Mouse (Mus musculus) right cerebral cortex, postnatal 10 days (tissue): ENCODE results near the gene Arpc5.
A peak's percentile ranks its signal among the peaks of the same experiment; 100 is the strongest.

Source experiments
- DNase-seq, 2 experiments: peaks; one replicate each; pipeline ENCODE4 v3.0.0; 2021; ENCODE audit warnings: low spot score in 2 of 2

Gene Arpc5

DNA sequence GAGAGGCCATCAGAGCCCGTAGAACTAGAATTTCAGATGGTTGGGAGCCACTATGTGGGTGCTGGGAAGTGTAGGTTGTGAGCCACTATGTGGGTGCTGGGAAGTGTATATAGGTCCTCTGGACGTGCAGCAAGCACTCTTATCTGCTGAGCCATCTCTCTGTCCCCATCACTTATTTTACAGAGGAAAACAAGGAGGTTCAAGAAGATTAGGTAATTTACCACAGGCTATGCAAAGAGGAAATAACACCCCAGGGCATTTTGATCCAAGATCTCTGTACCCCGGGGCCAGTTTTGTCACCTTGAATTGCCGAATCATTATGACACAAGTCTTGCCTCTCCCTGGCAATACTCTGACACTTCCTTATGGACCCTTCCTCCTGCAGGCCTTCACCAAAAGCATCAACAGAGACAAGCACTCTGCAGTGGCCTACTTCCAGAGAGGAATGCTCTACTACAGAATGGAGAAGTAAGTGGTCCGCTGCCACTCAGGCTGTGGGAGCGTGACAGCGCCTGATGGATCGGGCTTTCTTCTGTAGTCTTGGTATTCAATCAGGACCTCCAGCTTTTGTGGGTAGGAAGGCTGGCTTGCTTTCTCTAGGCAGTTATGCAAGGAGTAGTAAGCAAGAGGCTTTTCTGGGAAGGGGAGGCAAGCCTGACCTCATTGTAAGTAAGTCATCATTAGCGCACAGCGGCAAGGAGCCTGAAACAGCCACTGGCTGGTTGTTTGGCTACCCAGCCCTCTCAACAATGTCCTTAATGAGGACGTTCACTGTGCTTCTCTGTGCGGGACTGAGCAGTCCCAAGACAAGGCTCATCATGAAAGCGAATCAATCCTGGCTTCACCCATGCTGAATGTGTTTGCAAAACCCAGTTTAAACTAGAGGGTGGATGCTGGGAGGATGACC, 44.4 kb downstream of the Arpc5 start:
- no peak for DNase-seq

DNA sequence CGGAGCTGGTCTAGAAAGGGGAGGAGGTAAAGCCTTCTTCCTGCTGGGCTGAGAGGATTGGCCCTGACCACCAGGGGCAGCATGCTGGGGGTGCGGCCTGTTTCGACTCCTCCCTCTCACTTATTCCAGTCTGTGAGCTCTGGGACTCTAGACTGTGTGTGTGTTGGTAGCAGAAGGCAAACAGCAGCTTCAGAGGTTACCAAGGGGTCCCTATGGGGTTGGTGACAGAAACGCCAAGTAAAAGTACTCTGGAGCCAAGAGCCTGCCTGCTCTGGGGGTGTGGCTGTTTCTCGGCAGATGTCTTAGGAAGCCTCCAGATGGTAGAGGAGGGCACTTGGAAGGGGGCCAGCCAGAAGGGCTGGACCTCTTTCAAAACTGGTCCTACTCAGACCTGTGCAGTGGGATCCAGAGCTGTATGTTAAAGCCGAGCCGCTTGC, 48.9 kb downstream of the Arpc5 start:
- no peak for DNase-seq

GRCm38 (mm10) chr1:152817027-152817769, 50.9 kb downstream of the Arpc5 start:
- DNase-seq, result peak in 1 of 2 experiments; percentile 52

DNA sequence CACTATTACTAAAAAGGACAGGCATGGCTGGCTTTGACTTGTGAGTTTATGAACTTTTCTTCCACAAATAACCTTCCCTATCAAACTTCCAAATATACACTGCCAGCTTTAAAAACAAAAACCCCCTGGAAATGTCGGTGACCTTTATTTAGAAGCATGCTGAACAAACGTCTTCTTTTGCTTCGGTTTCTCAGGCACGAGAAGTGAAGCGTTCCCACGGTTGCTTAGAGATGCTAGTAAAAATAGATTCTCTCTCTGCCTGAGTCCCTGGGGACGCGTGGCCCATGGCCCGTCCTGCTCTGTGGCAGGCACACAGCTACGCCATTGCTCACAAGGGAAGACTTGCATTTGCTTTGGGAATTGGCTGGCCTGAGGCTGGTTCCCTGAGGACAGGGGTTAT, 51.5 kb downstream of the Arpc5 start:
- DNase-seq, result peak in 1 of 2 experiments; percentile 71

- no peak for DNase-seq
Measured at GRCm38 (mm10) chr1:152819558-152819957, 53.2 kb downstream of the Arpc5 start.

- peak in 1 of 2 experiments; percentile 22 for DNase-seq
Measured at GRCm38 (mm10) chr1:152820911-152821695, 54.8 kb downstream of the Arpc5 start.

GRCm38 (mm10) chr1:152821746-152822145, 55.4 kb downstream of the Arpc5 start:
- no peak for DNase-seq

- peak in 1 of 2 experiments; percentile 21 for DNase-seq
Measured at GRCm38 (mm10) chr1:152824206-152824605, 57.9 kb downstream of the Arpc5 start.
